Mouse (Mus musculus): ENCODE data around the gene Trak1.

The Trak1 gene

GRCm38 (mm10) chr9:121297171-121298064 lies at the start of gene Trak1:
TSS of gene Trak1 (plus strand) at chr9:121297502.
- DNase-seq (ENCODE audit: low spot score in 2 of 2) = peak; percentile 69 to 73

DNA sequence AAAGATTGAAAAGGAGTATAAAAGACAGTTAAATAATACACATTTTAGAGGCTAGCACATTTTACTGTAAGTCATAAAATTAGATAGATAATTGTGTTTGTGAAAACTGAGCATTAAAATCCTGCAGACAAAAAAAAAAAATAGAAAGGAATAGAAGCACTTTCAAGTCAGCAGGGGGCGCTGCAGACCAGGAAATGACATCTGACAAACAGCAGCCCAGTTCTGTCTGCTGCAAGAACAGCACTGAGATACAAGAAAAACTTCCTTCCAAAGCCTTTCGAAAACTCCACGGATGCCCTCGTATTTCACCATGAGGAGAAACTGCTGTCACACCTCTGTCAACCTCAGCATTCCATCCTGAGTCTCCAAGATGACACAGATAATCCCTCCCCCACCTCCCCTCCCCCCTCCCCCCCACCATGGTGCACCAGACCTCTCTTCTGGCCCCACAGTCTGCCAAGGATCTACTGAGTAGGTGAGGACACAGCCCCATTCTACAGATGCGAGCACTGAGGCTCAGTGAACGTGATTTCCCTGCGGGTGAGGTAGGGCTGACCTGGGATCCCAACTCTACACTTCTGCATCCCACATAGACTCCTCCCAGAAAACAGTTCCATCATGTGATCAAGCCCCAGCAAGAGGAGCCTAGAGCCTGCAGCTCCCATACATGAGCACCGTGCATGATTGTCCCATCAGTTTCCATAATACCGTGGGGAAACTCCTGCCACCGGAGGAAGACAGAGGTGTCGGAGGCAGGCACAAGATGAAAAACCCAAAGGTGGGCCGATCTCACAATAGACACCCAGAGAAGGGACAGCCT lies 49.1 kb upstream of the Trak1 start:
- DNase-seq (ENCODE audit: low spot score in 2 of 2) = peak; percentile 71 to 90

- peak in 1 of 2 experiments; percentile 19 for DNase-seq (ENCODE audit: low spot score in 2 of 2)
These were observed 47.5 kb upstream of the Trak1 start for GRCm38 (mm10) chr9:121249805-121250204.

GRCm38 (mm10) chr9:121250854-121251253 lies 46.4 kb upstream of the Trak1 start:
- peak in 1 of 2 experiments; percentile 10 for DNase-seq (ENCODE audit: low spot score in 2 of 2)

GRCm38 (mm10) chr9:121253983-121254382 lies 43.3 kb upstream of the Trak1 start:
- DNase-seq (ENCODE audit: low spot score in 2 of 2) = peak in 1 of 2 experiments; percentile 3

GRCm38 (mm10) chr9:121254761-121255160 lies 42.5 kb upstream of the Trak1 start:
- DNase-seq (ENCODE audit: low spot score in 2 of 2) = peak in 1 of 2 experiments; percentile 10

GRCm38 (mm10) chr9:121257106-121257505 lies 40.2 kb upstream of the Trak1 start:
- no peak for DNase-seq (ENCODE audit: low spot score in 2 of 2)

GRCm38 (mm10) chr9:121265307-121265706 lies 32.0 kb upstream of the Trak1 start:
- no peak for DNase-seq (ENCODE audit: low spot score in 2 of 2)

DNA sequence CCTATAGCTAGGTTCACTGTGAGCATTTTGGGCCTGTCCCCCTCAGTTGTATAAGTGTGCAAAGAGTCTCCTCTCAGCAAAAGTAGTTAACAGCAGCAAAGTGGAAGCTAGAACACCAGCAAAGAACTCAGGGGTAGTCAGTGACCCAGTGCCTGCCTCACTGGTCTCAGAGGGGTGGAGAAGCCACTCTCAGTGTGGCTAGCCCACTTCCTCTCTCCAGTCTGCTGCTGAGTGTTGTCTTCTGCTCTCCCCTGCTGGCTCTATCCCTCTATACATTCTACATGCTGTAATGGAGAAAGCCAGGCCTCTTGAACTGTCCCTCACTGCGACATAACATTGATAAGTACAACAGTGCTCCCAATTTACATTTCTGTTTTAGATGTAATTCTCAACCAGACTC lies 26.2 kb upstream of the Trak1 start:
- DNase-seq (ENCODE audit: low spot score in 2 of 2) = no peak

- DNase-seq (ENCODE audit: low spot score in 2 of 2) = no peak
These were observed 25.7 kb upstream of the Trak1 start for GRCm38 (mm10) chr9:121271561-121271960.

DNA sequence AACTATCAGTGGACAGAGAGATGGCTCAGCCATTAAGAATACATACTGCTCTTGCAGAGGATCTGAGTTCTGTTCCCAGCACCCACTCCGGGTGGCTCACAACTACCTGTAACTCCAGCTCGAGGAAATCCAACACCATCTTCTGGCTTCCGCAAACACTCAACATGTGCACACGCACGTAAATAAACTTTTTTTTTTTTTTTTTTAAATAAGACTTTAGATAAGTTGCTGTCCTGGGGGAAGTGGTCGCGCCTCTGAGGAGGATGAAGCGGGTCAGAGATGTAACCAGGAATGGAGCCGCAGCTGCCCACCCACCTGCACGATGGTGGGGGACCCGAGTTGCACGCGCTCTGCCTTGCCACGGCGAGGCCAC lies 20.6 kb upstream of the Trak1 start:
- no peak for DNase-seq (ENCODE audit: low spot score in 2 of 2)

DNA sequence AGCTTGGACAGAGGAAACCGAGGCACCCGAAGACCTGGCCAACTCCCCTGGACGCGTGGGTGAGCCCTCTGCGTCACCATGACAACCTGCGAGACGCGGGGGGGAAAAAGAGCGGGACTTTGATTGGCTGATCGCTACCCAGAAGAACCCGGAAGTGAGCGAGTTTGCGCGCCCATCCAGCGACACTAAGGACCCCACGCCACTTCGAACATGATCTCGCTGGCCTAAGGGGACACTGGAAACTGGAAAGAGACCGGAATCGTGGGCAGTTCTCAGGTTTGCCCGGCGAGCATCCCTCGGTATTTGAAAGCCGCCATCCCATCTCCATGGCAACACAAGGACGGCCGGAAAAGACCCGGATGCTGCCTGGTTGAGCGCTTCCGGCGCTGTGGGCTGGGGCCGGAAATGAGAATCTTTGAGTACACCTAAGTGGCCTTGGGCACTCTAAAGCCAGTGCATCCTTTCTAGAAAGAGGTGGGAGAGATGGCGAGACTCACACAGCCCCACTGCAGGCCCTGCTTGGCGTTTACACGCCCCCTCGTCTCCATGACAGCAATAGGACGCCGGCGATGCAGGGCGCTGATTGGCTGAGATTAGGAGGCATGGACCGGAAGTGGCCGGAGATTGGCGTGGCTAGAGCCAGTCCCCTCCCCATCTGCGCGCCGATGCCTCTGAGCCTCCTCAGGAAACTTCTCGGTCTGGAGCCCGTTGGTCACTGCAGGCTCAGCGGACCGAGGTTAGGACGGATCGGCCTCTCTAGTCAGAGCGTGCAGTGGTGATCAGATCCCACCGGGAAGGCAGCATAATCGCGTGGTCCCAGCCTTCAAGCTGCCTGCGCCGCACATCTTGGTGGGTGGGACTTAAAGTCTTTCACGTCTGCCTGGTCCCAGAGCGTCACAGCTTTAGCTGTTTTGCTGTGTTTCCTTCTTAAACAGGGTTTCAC lies 19.9 kb upstream of the Trak1 start, which contains the start of gene Ulk4:
Gene Ulk4, minus strand, starts transcription at position 80 of the 943 bp plus-strand sequence.
- DNase-seq (ENCODE audit: low spot score in 2 of 2) = peak; percentile 88 to 91

DNA sequence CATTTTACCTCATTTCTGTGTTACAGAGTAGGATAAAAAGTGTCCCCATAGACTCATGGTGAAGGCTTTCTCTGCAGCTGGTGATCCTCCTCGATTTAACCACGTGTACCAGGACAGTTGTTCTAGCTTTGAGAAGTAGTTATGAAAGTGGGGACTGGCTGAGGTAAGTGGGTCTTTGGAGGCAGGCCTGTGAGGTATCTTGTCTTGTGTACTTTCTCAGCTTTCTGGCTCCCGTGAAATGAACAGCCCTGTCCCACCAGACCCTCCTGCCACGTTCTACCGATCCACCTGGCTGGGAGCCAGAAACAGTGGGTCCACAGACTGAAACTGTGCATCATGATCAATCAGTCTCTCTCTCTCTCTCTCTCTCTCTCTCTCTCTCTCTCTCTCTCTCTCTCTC lies 18.1 kb upstream of the Trak1 start:
- no peak for DNase-seq (ENCODE audit: low spot score in 2 of 2)

- DNase-seq (ENCODE audit: low spot score in 2 of 2) = no peak
These were observed 15.4 kb upstream of the Trak1 start for GRCm38 (mm10) chr9:121281891-121282290.

DNA sequence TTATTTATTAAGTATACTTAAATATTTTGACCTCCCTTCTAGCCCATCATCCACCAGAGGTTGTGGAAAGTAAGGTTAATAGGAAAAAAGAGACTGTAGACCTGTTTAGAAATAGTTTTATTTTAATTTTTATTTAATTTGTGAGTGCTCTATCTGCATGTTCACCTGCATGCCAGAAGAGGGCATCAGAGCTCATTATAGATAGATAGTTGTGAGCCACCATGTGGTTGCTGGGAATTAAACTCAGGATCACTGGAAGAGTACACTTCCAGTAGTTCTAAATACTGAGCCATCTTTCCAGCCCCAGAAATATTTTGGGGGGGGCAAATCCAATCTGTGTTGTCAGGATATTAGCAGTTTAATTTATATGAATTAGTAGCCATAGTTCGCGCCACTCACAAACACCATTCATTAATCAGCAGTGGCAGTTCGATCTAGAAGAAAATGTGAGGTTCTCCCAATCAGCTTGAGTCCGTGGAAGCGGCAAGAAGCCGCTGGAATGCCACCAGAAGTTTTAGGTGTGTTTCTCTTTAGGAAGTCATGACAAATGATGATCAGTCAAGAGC lies 13.6 kb upstream of the Trak1 start:
- no peak for DNase-seq (ENCODE audit: low spot score in 2 of 2)

DNA sequence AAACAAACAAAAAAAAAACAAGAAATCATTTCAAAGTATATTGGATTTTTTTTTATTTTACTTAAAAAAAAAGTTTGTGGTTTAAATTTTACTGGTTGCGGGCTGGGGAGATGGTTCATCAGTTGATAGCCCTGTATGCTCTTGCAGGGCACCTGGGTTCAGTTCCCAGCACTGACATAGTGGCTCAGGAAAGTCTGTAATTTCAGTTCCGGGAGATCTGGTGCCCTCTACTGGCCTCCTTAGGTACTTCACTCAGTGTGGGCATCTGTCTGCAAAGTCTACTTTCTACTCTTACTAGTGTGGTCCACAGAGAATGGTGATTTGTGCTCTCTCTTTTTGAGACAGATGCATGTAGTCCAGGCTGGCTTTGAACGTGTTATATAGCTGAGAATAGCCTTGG lies 12.9 kb upstream of the Trak1 start:
- peak; percentile 60 to 80 for DNase-seq (ENCODE audit: low spot score in 2 of 2)

DNA sequence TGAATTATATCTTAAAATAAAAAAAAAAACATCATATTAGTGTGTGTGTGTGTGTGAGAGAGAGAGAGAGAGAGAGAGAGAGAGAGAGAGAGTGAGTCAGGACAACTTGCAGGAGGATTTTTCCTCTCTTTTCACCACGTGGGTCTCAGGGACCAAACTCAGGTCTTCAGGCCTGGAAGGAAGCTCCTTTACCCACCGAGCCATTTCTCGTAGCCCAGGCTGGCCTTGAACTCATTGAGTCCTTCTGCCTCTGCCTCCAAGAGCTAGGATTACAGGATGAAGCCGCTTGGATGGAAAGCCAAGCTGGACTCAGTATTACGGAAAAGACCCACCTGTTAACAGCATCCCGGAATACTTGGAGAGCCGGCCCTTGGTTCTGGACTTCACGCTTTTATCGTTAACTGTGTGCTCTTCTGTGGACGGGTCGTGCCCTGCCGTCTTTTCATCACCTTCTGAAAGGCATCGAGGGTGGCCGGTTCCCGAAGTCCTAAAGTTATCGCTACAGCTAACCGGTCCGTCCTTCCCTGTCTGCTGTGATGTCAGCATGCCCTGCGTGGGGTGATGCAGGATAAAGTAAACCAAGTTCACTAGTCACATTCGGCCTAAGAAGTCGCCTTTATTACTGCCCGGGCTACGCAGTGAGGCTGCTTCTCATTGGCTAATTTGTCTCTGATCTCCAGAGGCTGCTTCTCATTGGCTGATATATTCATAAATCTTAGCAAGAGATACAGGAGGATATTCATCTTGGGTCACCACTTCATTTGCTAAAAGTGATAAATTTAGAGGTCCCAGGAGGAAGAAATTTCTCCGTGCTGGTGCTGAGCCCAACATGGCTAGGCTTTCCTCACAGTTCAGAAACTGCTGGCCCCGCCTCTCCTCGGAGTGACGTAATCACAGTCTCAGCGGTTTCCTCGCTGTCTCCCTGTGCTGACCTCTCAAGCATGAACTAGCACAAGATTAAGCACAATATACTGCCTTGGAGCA lies 11.7 kb upstream of the Trak1 start:
- DNase-seq (ENCODE audit: low spot score in 2 of 2) = peak; percentile 61 to 84

- no peak for DNase-seq (ENCODE audit: low spot score in 2 of 2)
These were observed 10.9 kb upstream of the Trak1 start for GRCm38 (mm10) chr9:121286325-121286901.

GRCm38 (mm10) chr9:121291275-121291674 lies 6.0 kb upstream of the Trak1 start:
- DNase-seq (ENCODE audit: low spot score in 2 of 2) = no peak
